Mouse (Mus musculus) liver, embryonic 14.5 days (tissue): Measurements from ENCODE around the gene Lrtm2. TPM values are rescaled to one million over a fixed set of nuclear protein-coding genes. Genes with fewer than 3 reads are reported as not detected.

ENCODE experiments used
- ATAC-seq: fragments of 200-750 bp; cut with Nextera tagmentation; 2 replicates; pipeline ENCODE4 v1.8.0; 2017; ENCODE audit warnings: moderate number of reproducible peaks, mild to moderate bottlenecking, moderate library complexity; ENCODE audit not compliant: insufficient read depth
- DNase-seq, 3 experiments: peaks; one replicate each; pipeline ENCODE4 v3.0.0-alpha.2; 2012 to 2013; ENCODE audit warnings: low read depth in 3 of 3, low spot score in 3 of 3
- H3K27ac ChIP-seq: fragments of 300-500 bp; sonication (generic); 2 replicates; pipeline ENCODE4 v1.5.1; 2014; ENCODE audit warnings: moderate library complexity, mild to moderate bottlenecking, control low read depth, inconsistent platforms
- H3K27me3 ChIP-seq: fragments of 300-500 bp; sonication (generic); 2 replicates; pipeline ENCODE4 v1.6.1; 2014; ENCODE audit warnings: mild to moderate bottlenecking, low read length, moderate library complexity; ENCODE audit not compliant: control insufficient read depth, insufficient read depth
- H3K36me3 ChIP-seq: fragments of 300-500 bp; sonication (generic); replicated peaks from 2 replicates; pipeline ENCODE4 v1.6.1; 2014; ENCODE audit warnings: low read depth; ENCODE audit not compliant: control insufficient read depth, insufficient read depth
- H3K4me1 ChIP-seq, 2 experiments: fragments of 200-500 bp in 1 of 2; fragments of 300-500 bp in 1 of 2; sonication (generic) in 1 of 2; replicated peaks; 2 replicates each; pipeline ENCODE4 v1.6.1; 2012 to 2014; ENCODE audit warnings: antibody characterized with exemption in 1 of 2, inconsistent platforms in 1 of 2, low read length in 1 of 2; ENCODE audit not compliant: control insufficient read depth in 2 of 2, insufficient read depth in 2 of 2
- H3K4me2 ChIP-seq: fragments of 300-500 bp; sonication (generic); 2 replicates; pipeline ENCODE4 v1.6.1; 2014; ENCODE audit warnings: low read depth, mild to moderate bottlenecking, control low read depth, moderate library complexity
- H3K4me3 ChIP-seq, 2 experiments: fragments of 200-500 bp in 1 of 2; fragments of 300-500 bp in 1 of 2; sonication (generic) in 1 of 2; 2 replicates each; pipeline ENCODE4 v1.5.1; 2012 to 2014; ENCODE audit warnings: low read depth in 2 of 2, low read length in 2 of 2, mild to moderate bottlenecking in 2 of 2, control low read depth in 1 of 2, inconsistent platforms in 1 of 2, moderate library complexity in 1 of 2; ENCODE audit not compliant: insufficient read depth in 1 of 2
- H3K9ac ChIP-seq: fragments of 300-500 bp; sonication (generic); replicated peaks from 2 replicates; pipeline ENCODE4 v1.6.1; 2014; ENCODE audit warnings: mild to moderate bottlenecking, control low read depth, moderate library complexity
- H3K9me3 ChIP-seq: fragments of 300-500 bp; sonication (generic); 2 replicates; pipeline ENCODE4 v1.6.1; 2016; ENCODE audit warnings: low read length, mixed read lengths; ENCODE audit not compliant: control insufficient read depth
- CTCF ChIP-seq: IDR thresholded peaks from 2 replicates; pipeline ENCODE4 v1.5.1; 2016; ENCODE audit warnings: antibody characterized with exemption, low read depth, control low read depth
- EP300 ChIP-seq: IDR thresholded peaks from 2 replicates; pipeline ENCODE4 v1.6.1; 2016; ENCODE audit warnings: antibody characterized with exemption, low read depth
- WGBS: fragments of 180-500 bp; shearing (Covaris S2); extraction: QIAGEN DNeasy Blood & Tissue Kit; methylation state at CpG from one replicate; pipeline ENCODE4 v1.1.7; 2014; ENCODE audit not compliant: insufficient replicate concordance; 5-methylcytosine and 5-hydroxymethylcytosine counted together
- polyA plus RNA-seq, 2 experiments: library from polyadenylated mRNA; depleted of rRNA in 1 of 2; stranded (reverse) in 1 of 2; unstranded in 1 of 2; fragments of >200 nt; fragmentation: Nextera tagmentation in 1 of 2; extraction: Ambion mirVana in 1 of 2; gene quantifications; 2 replicates each; pipeline versions ENCODE4 v1.2.1 to v1.2.3; 2012 to 2014

The Lrtm2 gene
- polyA plus RNA-seq, 2 experiments = 0.08 TPM; not detected in 1

GRCm38 (mm10) chr6:119276713-119277112 is 53.9 kb downstream of the Lrtm2 start:
- Histone ChIP-seq H3K4me3 (no peak overlapping the region), H3K36me3 (no peaks in the 10 kb centered on the region), H3K4me2 (no peak overlapping the region), H3K9me3 (no peaks in the 10 kb centered on the region), H3K9ac (no peak overlapping the region), H3K27ac (no peak overlapping the region), H3K27me3 (no peaks in the 10 kb centered on the region), H3K4me1 (no peaks in the 10 kb centered on the region)
- no peak for ATAC-seq
- DNase-seq = no peak
- 61% methylated on average over 2 of the region's 2 CpGs for WGBS
- TF ChIP-seq CTCF (no peak), EP300 (no peak)

Other genes starting within 250 kb of the Lrtm2 start
- 4.9 and 5.3 TPM in 2 replicates for gene Dcp1b, start 155.5 kb downstream of the Lrtm2 start, polyA plus RNA-seq (2012; rRNA removed)
- gene Dcp1b, start 155.5 kb downstream of the Lrtm2 start, polyA plus RNA-seq (2014; fragmentation: Nextera tagmentation; extraction: Ambion mirVana) = 2.9 TPM in 2 replicates
- 0.20 and 0.26 TPM in 2 replicates for gene Cacna1c, start 134.3 kb downstream of the Lrtm2 start, polyA plus RNA-seq (2012; rRNA removed)
- gene Cacna1c, start 134.3 kb downstream of the Lrtm2 start, polyA plus RNA-seq (2014; fragmentation: Nextera tagmentation; extraction: Ambion mirVana) = 0.19 and 0.32 TPM in 2 replicates
- gene Cacna2d4, start 94.2 kb downstream of the Lrtm2 start, polyA plus RNA-seq (2012; rRNA removed) = 0.01 TPM in 1 of 2 replicates, not detected in the other
- gene Cacna2d4, start 94.2 kb downstream of the Lrtm2 start, polyA plus RNA-seq (2014; fragmentation: Nextera tagmentation; extraction: Ambion mirVana) = not detected in 2 replicates
- gene Adipor2, start 86.9 kb upstream of the Lrtm2 start, polyA plus RNA-seq (2012; rRNA removed) = 16.5 and 18.4 TPM in 2 replicates
- gene Adipor2, start 86.9 kb upstream of the Lrtm2 start, polyA plus RNA-seq (2014; fragmentation: Nextera tagmentation; extraction: Ambion mirVana) = 17.7 and 19.2 TPM in 2 replicates
- 16.3 and 18.8 TPM in 2 replicates for gene Fbxl14, start 148.9 kb upstream of the Lrtm2 start, polyA plus RNA-seq (2012; rRNA removed)
- 3.7 and 3.9 TPM in 2 replicates for gene Fbxl14, start 148.9 kb upstream of the Lrtm2 start, polyA plus RNA-seq (2014; fragmentation: Nextera tagmentation; extraction: Ambion mirVana)
- 0.17 and 0.26 TPM in 2 replicates for gene Wnt5b, start 213.6 kb upstream of the Lrtm2 start, polyA plus RNA-seq (2012; rRNA removed)
- 0.28 and 0.50 TPM in 2 replicates for gene Wnt5b, start 213.6 kb upstream of the Lrtm2 start, polyA plus RNA-seq (2014; fragmentation: Nextera tagmentation; extraction: Ambion mirVana)